Mouse (Mus musculus) cerebellum, adult (tissue): ENCODE data around the gene Krt15.

Source experiments
- ATAC-seq: cut with Nextera tagmentation; 2 replicates; pipeline ENCODE4 v1.9.2; 2017; ENCODE audit warnings: mild to moderate bottlenecking, moderate library complexity, mixed read lengths; ENCODE audit not compliant: insufficient number of reproducible peaks, low FRiP score, low TSS enrichment

The Krt15 gene

GRCm38 (mm10) chr11:100136559-100136958 is 831 bp upstream of the Krt15 start:
- no peak for ATAC-seq

- no peak for ATAC-seq
Observed at GRCm38 (mm10) chr11:100124901-100125300, 10.8 kb downstream of the Krt15 start.

- no peak for ATAC-seq
Observed at GRCm38 (mm10) chr11:100121466-100121865, 14.3 kb downstream of the Krt15 start, which contains the start of gene Krt13. Gene Krt13, minus strand, starts transcription at chr11:100121566.

GRCm38 (mm10) chr11:100120331-100120730 is 15.4 kb downstream of the Krt15 start:
- ATAC-seq, result no peak

GRCm38 (mm10) chr11:100113742-100114029 is 22.0 kb downstream of the Krt15 start:
- ATAC-seq, result no peak

GRCm38 (mm10) chr11:100112935-100113741 is 22.6 kb downstream of the Krt15 start:
- ATAC-seq, result no peak

GRCm38 (mm10) chr11:100105576-100106122 is 30.1 kb downstream of the Krt15 start, which contains the start of gene Krt36:
Gene Krt36, minus strand, starts transcription at chr11:100105626.
- no peak for ATAC-seq

GRCm38 (mm10) chr11:100102693-100103429 is 32.9 kb downstream of the Krt15 start:
- no peak for ATAC-seq

GRCm38 (mm10) chr11:100100391-100100790 is 35.3 kb downstream of the Krt15 start:
- no peak for ATAC-seq

GRCm38 (mm10) chr11:100097819-100098218 is 37.9 kb downstream of the Krt15 start:
- no peak for ATAC-seq

GRCm38 (mm10) chr11:100096141-100096540 is 39.6 kb downstream of the Krt15 start, which contains the start of gene Krt35:
Gene Krt35, minus strand, starts transcription at chr11:100096241.
- no peak for ATAC-seq

- ATAC-seq, result no peak
Observed at GRCm38 (mm10) chr11:100088378-100089025, 47.2 kb downstream of the Krt15 start.

- ATAC-seq, result no peak
Observed at GRCm38 (mm10) chr11:100087861-100088260, 47.9 kb downstream of the Krt15 start, which contains the start of gene Krt32. Gene Krt32, minus strand, starts transcription at chr11:100088226.
